Mouse (Mus musculus) forebrain, embryonic 14.5 days (tissue): ENCODE measurements around the gene Fam189a1. TPM values are rescaled to one million over a fixed set of nuclear protein-coding genes. Genes with fewer than 3 reads are reported as not detected.
A peak's percentile ranks its signal among the peaks of the same experiment; 100 is the strongest.

ENCODE experiments used
- ATAC-seq: fragments of 200-750 bp; cut with Nextera tagmentation; 2 replicates; pipeline ENCODE4 v1.8.0; 2017; ENCODE audit warnings: mild to moderate bottlenecking, moderate library complexity
- DNase-seq: peaks from one replicate; pipeline ENCODE4 v3.0.0-alpha.2; 2015; ENCODE audit warnings: low spot score
- H3K27ac ChIP-seq: fragments of 300-500 bp; sonication (generic); 2 replicates; pipeline ENCODE4 v1.5.1; 2014; ENCODE audit warnings: low read depth, mild to moderate bottlenecking, control low read depth, low read length, moderate library complexity
- H3K27me3 ChIP-seq: fragments of 300-500 bp; sonication (generic); replicated peaks from 2 replicates; pipeline ENCODE4 v1.6.1; 2014; ENCODE audit warnings: low read length, control low read depth, mixed read lengths; ENCODE audit not compliant: control insufficient read depth, insufficient read depth
- H3K36me3 ChIP-seq: fragments of 300-500 bp; sonication (generic); 2 replicates; pipeline ENCODE4 v1.6.1; 2014; ENCODE audit warnings: low read length, control low read depth; ENCODE audit not compliant: control insufficient read depth, insufficient read depth
- H3K4me1 ChIP-seq: fragments of 300-500 bp; sonication (generic); 2 replicates; pipeline ENCODE4 v1.6.1; 2014; ENCODE audit warnings: antibody characterized with exemption, low read length, control low read depth; ENCODE audit not compliant: control insufficient read depth, insufficient read depth
- H3K4me2 ChIP-seq: fragments of 300-500 bp; sonication (generic); 2 replicates; pipeline ENCODE4 v1.6.1; 2014; ENCODE audit warnings: mild to moderate bottlenecking, control low read depth, low read length
- H3K4me3 ChIP-seq: fragments of 300-500 bp; sonication (generic); 2 replicates; pipeline ENCODE4 v1.5.1; 2014; ENCODE audit warnings: low read depth, low read length, control low read depth
- H3K9ac ChIP-seq: fragments of 300-500 bp; sonication (generic); 2 replicates; pipeline ENCODE4 v1.6.1; 2014; ENCODE audit warnings: mild to moderate bottlenecking, low read length, control low read depth, moderate library complexity
- H3K9me3 ChIP-seq: fragments of 300-500 bp; sonication (generic); replicated peaks from 2 replicates; pipeline ENCODE4 v1.6.1; 2016; ENCODE audit warnings: low read length, control low read depth, mixed read lengths; ENCODE audit not compliant: control insufficient read depth
- WGBS: fragments of 180-500 bp; shearing (Covaris S2); extraction: QIAGEN DNeasy Blood & Tissue Kit; methylation state at CpG from one replicate; pipeline ENCODE4 v1.1.7; 2014; 5-methylcytosine and 5-hydroxymethylcytosine counted together
- polyA plus RNA-seq: library from polyadenylated mRNA; unstranded; fragments of >200 nt; fragmentation: Nextera tagmentation; extraction: Ambion mirVana; gene quantifications from 2 replicates; pipeline ENCODE4 v1.2.1, GENCODE M21; 2014

Gene Fam189a1
- polyA plus RNA-seq, 1 experiment from 2014 or later, result 2.6 TPM

DNA sequence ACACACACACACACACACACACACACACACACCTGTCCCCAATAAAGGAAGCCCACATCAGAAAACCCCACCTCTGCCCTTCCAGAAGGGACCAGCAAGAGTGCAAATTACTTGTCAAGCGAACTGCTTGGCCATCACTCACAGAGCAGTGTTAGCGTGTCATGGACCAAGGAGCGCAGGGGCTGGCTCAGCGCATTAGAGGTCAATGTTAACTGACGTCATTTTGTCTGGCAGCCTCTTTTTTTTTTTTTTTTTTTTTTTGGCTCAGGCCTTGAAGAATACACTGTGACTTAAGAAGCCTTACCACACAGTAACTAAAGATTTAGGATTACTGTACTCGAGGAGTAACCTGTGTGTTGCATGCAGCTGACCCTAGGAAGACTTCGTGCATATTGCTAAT lies 402.2 kb downstream of the Fam189a1 start:
- no peak for DNase-seq
- WGBS, result 88% methylated on average over 7 of the region's 7 CpGs
- Histone ChIP-seq H3K27ac (no peak overlapping the region), H3K36me3 (peaks cover 22% of the 10 kb centered on the region; the same call in 1 of the 2 replicates), H3K4me3 (no peak overlapping the region), H3K9ac (no peak overlapping the region), H3K9me3 (no peaks in the 10 kb centered on the region), H3K4me1 (no peaks in the 10 kb centered on the region), H3K4me2 (no peak overlapping the region), H3K27me3 (no peaks in the 10 kb centered on the region)
- no peak for ATAC-seq

DNA sequence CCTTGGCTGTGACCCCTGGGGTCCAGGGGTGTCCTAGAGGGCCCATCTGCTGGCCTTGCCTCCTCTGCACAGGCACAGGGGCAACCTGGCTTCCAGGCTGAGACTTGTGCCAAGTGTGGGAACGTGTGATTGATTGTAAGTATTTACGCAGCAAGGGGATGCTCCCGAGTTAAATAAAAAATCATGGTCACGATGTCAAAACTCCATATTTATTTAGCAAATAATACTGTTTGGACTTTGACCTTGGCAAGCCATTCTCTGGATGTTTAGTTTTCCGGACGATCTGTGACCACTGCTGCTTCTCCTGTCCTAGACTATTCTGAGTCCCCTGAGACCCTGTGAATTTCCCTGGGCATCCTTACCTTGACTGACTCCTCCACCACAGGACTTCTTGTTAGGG lies 402.7 kb downstream of the Fam189a1 start:
- no peak overlapping the region for H3K9ac ChIP-seq
- H3K9me3 ChIP-seq, result no peaks in the 10 kb centered on the region
- no peaks in the 10 kb centered on the region for H3K27me3 ChIP-seq
- no peak overlapping the region for H3K4me2 ChIP-seq
- ATAC-seq (no peak), DNase-seq (no peak)
- WGBS, result 84% methylated on average over 6 of the region's 6 CpGs
- no peak overlapping the region for H3K4me3 ChIP-seq
- no peak overlapping the region for H3K27ac ChIP-seq
- H3K36me3 ChIP-seq, result peaks cover 22% of the 10 kb centered on the region; the same call in 1 of the 2 replicates
- no peaks in the 10 kb centered on the region for H3K4me1 ChIP-seq

DNA sequence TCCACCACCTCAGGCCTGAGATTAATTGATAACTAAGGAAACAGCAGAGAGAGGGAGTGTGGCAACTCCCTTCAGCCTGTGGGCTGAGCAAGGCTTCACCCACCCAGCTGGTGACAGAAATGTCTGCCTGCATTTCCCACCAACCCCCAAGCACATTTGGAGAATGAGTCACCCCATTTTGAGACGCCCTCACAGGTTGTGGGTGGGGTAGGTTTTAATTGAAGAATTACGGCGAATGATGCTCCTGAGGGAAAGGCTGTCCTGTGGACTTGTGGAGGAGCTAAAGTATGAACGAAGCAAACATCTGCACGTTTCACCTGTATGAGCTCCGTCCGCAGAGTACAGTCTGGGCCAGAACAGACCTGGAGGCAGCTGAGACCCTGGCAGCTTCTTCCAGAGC lies 404.2 kb downstream of the Fam189a1 start:
- H3K4me3 ChIP-seq, result no peak overlapping the region
- no peak for ATAC-seq
- 92% methylated on average over 7 of the region's 7 CpGs for WGBS

DNA sequence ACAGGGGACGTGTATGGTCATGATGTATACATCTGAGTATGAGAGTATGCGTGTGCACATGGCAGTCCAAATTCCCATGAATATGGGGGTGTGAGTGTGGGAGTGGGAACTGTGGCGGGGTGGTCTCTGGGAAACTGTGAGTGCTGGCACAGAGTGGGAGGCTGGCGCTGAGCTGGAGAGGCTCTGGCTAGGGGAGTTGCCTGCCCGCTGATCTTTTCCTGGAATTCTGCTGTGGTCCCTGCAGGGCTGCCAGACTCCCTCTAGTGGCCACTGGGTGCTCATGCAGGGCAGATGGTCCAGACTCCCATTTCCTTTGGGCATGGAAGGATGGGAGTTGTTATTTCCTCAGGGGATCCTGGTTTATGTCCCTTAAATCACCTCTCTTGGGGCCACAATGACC lies 404.9 kb downstream of the Fam189a1 start:
- H3K9ac ChIP-seq, result no peak overlapping the region
- ATAC-seq (peak; percentile 84), DNase-seq (peak; percentile 87)
- H3K27ac ChIP-seq, result no peak overlapping the region
- no peak overlapping the region for H3K4me2 ChIP-seq
- no peak overlapping the region for H3K4me3 ChIP-seq
- no peaks in the 10 kb centered on the region for H3K4me1 ChIP-seq
- peaks cover 35% of the 10 kb centered on the region for H3K36me3 ChIP-seq
- no peaks in the 10 kb centered on the region for H3K9me3 ChIP-seq
- WGBS, result 32% methylated on average over 5 of the region's 5 CpGs
- H3K27me3 ChIP-seq, result no peaks in the 10 kb centered on the region

More for the DNA sequence above, 404.2 kb downstream of the Fam189a1 start:
- H3K27me3 ChIP-seq, result no peaks in the 10 kb centered on the region
- no peak overlapping the region for H3K4me2 ChIP-seq
- H3K36me3 ChIP-seq, result peaks cover 33% of the 10 kb centered on the region
- H3K4me1 ChIP-seq, result no peaks in the 10 kb centered on the region
- H3K9ac ChIP-seq, result no peak overlapping the region
- H3K27ac ChIP-seq, result no peak overlapping the region
- DNase-seq, result no peak
- H3K9me3 ChIP-seq, result no peaks in the 10 kb centered on the region

- H3K27me3 ChIP-seq, result no peaks in the 10 kb centered on the region
- DNase-seq (no peak), ATAC-seq (no peak)
- H3K36me3 ChIP-seq, result peaks cover 43% of the 10 kb centered on the region
- H3K9me3 ChIP-seq, result no peaks in the 10 kb centered on the region
- no peak overlapping the region for H3K4me3 ChIP-seq
- H3K27ac ChIP-seq, result no peak overlapping the region
- no peak overlapping the region for H3K9ac ChIP-seq
- H3K4me2 ChIP-seq, result no peak overlapping the region
- no peaks in the 10 kb centered on the region for H3K4me1 ChIP-seq
- WGBS, result 91% methylated on average over 7 of the region's 7 CpGs
Observed at GRCm38 (mm10) chr7:64743610-64744009, 412.8 kb downstream of the Fam189a1 start.

GRCm38 (mm10) chr7:64741333-64742307 lies 414.8 kb downstream of the Fam189a1 start:
- no peak overlapping the region for H3K4me3 ChIP-seq
- H3K9ac ChIP-seq, result no peak overlapping the region
- no peaks in the 10 kb centered on the region for H3K4me1 ChIP-seq
- no peak overlapping the region for H3K27ac ChIP-seq
- no peaks in the 10 kb centered on the region for H3K9me3 ChIP-seq
- ATAC-seq, result peak; percentile 92
- 25% methylated on average over 8 of the region's 8 CpGs for WGBS
- no peak overlapping the region for H3K4me2 ChIP-seq
- H3K27me3 ChIP-seq, result no peaks in the 10 kb centered on the region
- DNase-seq, result peak; percentile 95
- peaks cover 41% of the 10 kb centered on the region for H3K36me3 ChIP-seq

DNA sequence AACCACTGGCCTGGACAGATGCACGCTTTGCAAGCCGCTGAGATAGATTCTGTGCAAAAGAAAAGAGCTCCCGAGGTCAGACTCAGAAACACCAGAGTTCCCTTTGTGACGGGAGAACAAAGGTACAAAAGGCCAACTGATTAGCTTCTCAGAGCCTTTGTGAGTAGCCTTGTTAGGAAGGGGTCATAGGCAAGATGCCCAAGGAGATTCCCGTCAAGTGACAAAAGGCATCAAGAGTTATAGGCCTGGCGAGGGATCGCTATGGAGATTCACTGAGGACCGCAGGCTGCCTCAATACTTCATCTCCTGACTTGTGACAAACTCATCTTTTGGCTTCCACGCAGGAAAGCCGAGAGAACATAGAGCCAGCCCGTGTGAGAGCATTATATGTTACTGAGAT lies 417.2 kb downstream of the Fam189a1 start:
- H3K4me3 ChIP-seq, result no peak overlapping the region
- H3K4me1 ChIP-seq, result no peaks in the 10 kb centered on the region
- H3K36me3 ChIP-seq, result peaks cover 19% of the 10 kb centered on the region
- H3K9me3 ChIP-seq, result no peaks in the 10 kb centered on the region
- H3K27me3 ChIP-seq, result no peaks in the 10 kb centered on the region
- H3K27ac ChIP-seq, result no peak overlapping the region
- H3K4me2 ChIP-seq, result no peak overlapping the region
- ATAC-seq, result no peak
- no peak overlapping the region for H3K9ac ChIP-seq
- no peak for DNase-seq
- WGBS, result 11% methylated on average over 11 of the region's 11 CpGs

GRCm38 (mm10) chr7:64729785-64730184 lies 426.6 kb downstream of the Fam189a1 start:
- H3K9ac ChIP-seq, result no peak overlapping the region
- no peaks in the 10 kb centered on the region for H3K9me3 ChIP-seq
- peak; percentile 86 for DNase-seq
- peaks cover 10% of the 10 kb centered on the region for H3K4me1 ChIP-seq
- no peaks in the 10 kb centered on the region for H3K36me3 ChIP-seq
- H3K27me3 ChIP-seq, result no peaks in the 10 kb centered on the region
- no peak overlapping the region for H3K4me2 ChIP-seq
- ATAC-seq, result peak; percentile 51
- H3K27ac ChIP-seq, result no peak overlapping the region
- WGBS, result 23% methylated on average over 7 of the region's 7 CpGs
- no peak overlapping the region for H3K4me3 ChIP-seq

- H3K4me2 ChIP-seq, result no peak overlapping the region
- H3K4me3 ChIP-seq, result no peak overlapping the region
- no peak overlapping the region for H3K9ac ChIP-seq
- H3K27me3 ChIP-seq, result no peaks in the 10 kb centered on the region
- WGBS, result 92% methylated on average over 3 of the region's 3 CpGs
- ATAC-seq (no peak), DNase-seq (no peak)
- no peak overlapping the region for H3K27ac ChIP-seq
- peaks cover 10% of the 10 kb centered on the region for H3K4me1 ChIP-seq
- no peaks in the 10 kb centered on the region for H3K36me3 ChIP-seq
- no peaks in the 10 kb centered on the region for H3K9me3 ChIP-seq
Observed at GRCm38 (mm10) chr7:64728816-64729215, 427.6 kb downstream of the Fam189a1 start.
